In the genomic region with DNA sequence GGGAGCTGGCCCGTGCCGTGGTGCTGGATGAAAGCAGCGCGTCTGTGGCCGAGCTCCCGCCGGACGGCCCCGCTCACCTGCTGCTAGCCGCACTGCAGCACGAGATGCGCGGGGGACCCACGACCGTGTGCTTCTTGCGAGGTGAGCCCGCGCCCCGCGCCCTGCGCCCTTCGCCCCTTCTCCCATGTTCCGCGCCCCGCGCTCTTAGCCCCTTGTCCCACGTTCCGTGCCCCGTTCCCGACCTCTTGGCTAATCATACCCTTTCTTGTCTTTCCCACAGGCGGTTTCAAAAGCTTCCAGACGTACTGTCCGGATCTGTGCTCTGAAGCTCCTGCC, we compare ENCODE assay signal across 1 mouse cellular context.
TF ChIP-seq lines count a peak whose summit lies in the region.

No protein-coding gene starts in this region.

TF ChIP-seq in MEL, 35 proteins besides CTCF, POLR2A, EP300 and RAD21 (continued from another document):
- no peak for TF ChIP-seq USF1 (IDR thresholded peaks at IDR 0.05; ENCODE audit: low read depth, low read length)
- TF ChIP-seq MAZ (IDR thresholded peaks at IDR 0.05; ENCODE audit: low read depth, low read length): no peak
- TF ChIP-seq UBTF (IDR thresholded peaks at IDR 0.05; ENCODE audit: borderline replicate concordance, insufficient read depth, low read depth, low read length): no peak; the same call in 1 of the 2 replicates
- no peak for TF ChIP-seq JUND (IDR thresholded peaks at IDR 0.05; ENCODE audit: low read depth, low read length)
TF ChIP-seq in MEL: peak in this region for 0.
